Mouse (Mus musculus) kidney, postnatal 36 days (tissue): Measurements from ENCODE around the gene Ifrd1.
"Not testable (repeated sequence)": the region's sequence is repeated elsewhere in the genome, so short reads cannot be mapped to it uniquely, and the experiment has no call there.

Experiments
- DNase-seq, 2 experiments: peaks; one replicate each; pipeline ENCODE4 v3.0.0; 2021 to 2022; ENCODE audit warnings: mixed read lengths in 2 of 2

The Ifrd1 gene

GRCm38 (mm10) chr12:40248454-40249180 is at the start of gene Ifrd1:
Ifrd1 (minus strand) TSS chr12:40248504.
- DNase-seq = no peak

GRCm38 (mm10) chr12:40286539-40286938 is 38.2 kb upstream of the Ifrd1 start:
- peak in 1 of 2 experiments; percentile 54 for DNase-seq

- peak; percentile 27 to 78 for DNase-seq
Measured at GRCm38 (mm10) chr12:40280596-40281325, 32.5 kb upstream of the Ifrd1 start.

GRCm38 (mm10) chr12:40277581-40277980 is 29.3 kb upstream of the Ifrd1 start:
- no peak for DNase-seq

GRCm38 (mm10) chr12:40274931-40275330 is 26.6 kb upstream of the Ifrd1 start:
- no peak for DNase-seq

GRCm38 (mm10) chr12:40273339-40273738 is 25.0 kb upstream of the Ifrd1 start:
- DNase-seq = no peak

- DNase-seq = no peak
Measured at GRCm38 (mm10) chr12:40272710-40273109, 24.4 kb upstream of the Ifrd1 start.

GRCm38 (mm10) chr12:40268313-40268712 is 20.0 kb upstream of the Ifrd1 start:
- DNase-seq = no peak

GRCm38 (mm10) chr12:40263712-40264111 is 15.4 kb upstream of the Ifrd1 start:
- no peak for DNase-seq

GRCm38 (mm10) chr12:40263006-40263405 is 14.7 kb upstream of the Ifrd1 start:
- no peak for DNase-seq

GRCm38 (mm10) chr12:40258462-40259000 is 10.2 kb upstream of the Ifrd1 start:
- no peak for DNase-seq

GRCm38 (mm10) chr12:40257226-40257625 is 8.9 kb upstream of the Ifrd1 start:
- peak; percentile 74 to 90 for DNase-seq

- DNase-seq = no peak
Measured at GRCm38 (mm10) chr12:40256543-40256942, 8.2 kb upstream of the Ifrd1 start.

GRCm38 (mm10) chr12:40256033-40256432 is 7.7 kb upstream of the Ifrd1 start:
- no peak for DNase-seq

- DNase-seq = not testable (repeated sequence)
Measured at GRCm38 (mm10) chr12:40255310-40255709, 7.0 kb upstream of the Ifrd1 start.

- no peak for DNase-seq
Measured at GRCm38 (mm10) chr12:40254729-40255128, 6.4 kb upstream of the Ifrd1 start.

GRCm38 (mm10) chr12:40253241-40253640 is 4.9 kb upstream of the Ifrd1 start:
- DNase-seq = no peak

- no peak for DNase-seq
Measured at GRCm38 (mm10) chr12:40250256-40250655, 2.0 kb upstream of the Ifrd1 start.

GRCm38 (mm10) chr12:40247976-40248375 is 328 bp downstream of the Ifrd1 start:
- DNase-seq = peak in 1 of 2 experiments; percentile 20

GRCm38 (mm10) chr12:40247384-40247783 is 920 bp downstream of the Ifrd1 start:
- DNase-seq = no peak

GRCm38 (mm10) chr12:40245434-40245970 is 2.8 kb downstream of the Ifrd1 start:
- DNase-seq = no peak

- DNase-seq = no peak
Measured at GRCm38 (mm10) chr12:40244926-40245325, 3.4 kb downstream of the Ifrd1 start.

- peak in 1 of 2 experiments; percentile 66 for DNase-seq
Measured at GRCm38 (mm10) chr12:40243821-40244221, 4.5 kb downstream of the Ifrd1 start.

GRCm38 (mm10) chr12:40243241-40243640 is 5.1 kb downstream of the Ifrd1 start:
- DNase-seq = no peak
